Mouse (Mus musculus): ENCODE results near the gene Casp1.

Gene Casp1

GRCm38 (mm10) chr9:5298329-5299131 is at the start of gene Casp1:
TSS of gene Casp1 (plus strand) at chr9:5298517.
- peak; percentile 17 for DNase-seq (ENCODE audit: low read depth)

GRCm38 (mm10) chr9:5263951-5264475 is 34.3 kb upstream of the Casp1 start:
- DNase-seq (ENCODE audit: low read depth), result no peak

- DNase-seq (ENCODE audit: low read depth), result no peak
These were observed 28.0 kb upstream of the Casp1 start for GRCm38 (mm10) chr9:5270274-5270673.

GRCm38 (mm10) chr9:5270884-5271283 is 27.4 kb upstream of the Casp1 start:
- no peak for DNase-seq (ENCODE audit: low read depth)

- DNase-seq (ENCODE audit: low read depth), result no peak
These were observed 26.9 kb upstream of the Casp1 start for GRCm38 (mm10) chr9:5271334-5271845.

GRCm38 (mm10) chr9:5286071-5286470 is 12.2 kb upstream of the Casp1 start:
- DNase-seq (ENCODE audit: low read depth), result no peak

GRCm38 (mm10) chr9:5286597-5286996 is 11.7 kb upstream of the Casp1 start:
- no peak for DNase-seq (ENCODE audit: low read depth)

- DNase-seq (ENCODE audit: low read depth), result no peak
These were observed 1.7 kb upstream of the Casp1 start for GRCm38 (mm10) chr9:5296354-5297237.

GRCm38 (mm10) chr9:5299132-5299381 is 740 bp downstream of the Casp1 start:
- no peak for DNase-seq (ENCODE audit: low read depth)

GRCm38 (mm10) chr9:5308561-5308960 is 10.2 kb downstream of the Casp1 start, which contains the start of gene Casp4:
TSS of gene Casp4 (plus strand) at chr9:5308828.
- DNase-seq (ENCODE audit: low read depth), result peak; percentile 18

- no peak for DNase-seq (ENCODE audit: low read depth)
These were observed 11.8 kb downstream of the Casp1 start for GRCm38 (mm10) chr9:5310112-5310511.

- DNase-seq (ENCODE audit: low read depth), result no peak
These were observed 13.1 kb downstream of the Casp1 start for GRCm38 (mm10) chr9:5311435-5311834.

GRCm38 (mm10) chr9:5328204-5328603 is 29.9 kb downstream of the Casp1 start:
- DNase-seq (ENCODE audit: low read depth), result no peak

GRCm38 (mm10) chr9:5332441-5332840 is 34.1 kb downstream of the Casp1 start:
- DNase-seq (ENCODE audit: low read depth), result no peak

- no peak for DNase-seq (ENCODE audit: low read depth)
These were observed 35.1 kb downstream of the Casp1 start for GRCm38 (mm10) chr9:5333422-5333821.

- DNase-seq (ENCODE audit: low read depth), result no peak
These were observed 44.8 kb downstream of the Casp1 start for GRCm38 (mm10) chr9:5343092-5343491.

- no peak for DNase-seq (ENCODE audit: low read depth)
These were observed 45.8 kb downstream of the Casp1 start for GRCm38 (mm10) chr9:5344090-5344489.

GRCm38 (mm10) chr9:5345291-5345898 is 47.1 kb downstream of the Casp1 start, which contains the start of gene Casp12:
TSS of gene Casp12 (plus strand) at chr9:5345430.
- DNase-seq (ENCODE audit: low read depth), result no peak

- no peak for DNase-seq (ENCODE audit: low read depth)
These were observed 49.1 kb downstream of the Casp1 start for GRCm38 (mm10) chr9:5347381-5347780.

- no peak for DNase-seq (ENCODE audit: low read depth)
These were observed 55.4 kb downstream of the Casp1 start for GRCm38 (mm10) chr9:5353673-5354072.

GRCm38 (mm10) chr9:5356801-5357200 is 58.5 kb downstream of the Casp1 start:
- DNase-seq (ENCODE audit: low read depth), result no peak
